16 mouse cellular contexts compared by ENCODE assay signal in the genomic region with DNA sequence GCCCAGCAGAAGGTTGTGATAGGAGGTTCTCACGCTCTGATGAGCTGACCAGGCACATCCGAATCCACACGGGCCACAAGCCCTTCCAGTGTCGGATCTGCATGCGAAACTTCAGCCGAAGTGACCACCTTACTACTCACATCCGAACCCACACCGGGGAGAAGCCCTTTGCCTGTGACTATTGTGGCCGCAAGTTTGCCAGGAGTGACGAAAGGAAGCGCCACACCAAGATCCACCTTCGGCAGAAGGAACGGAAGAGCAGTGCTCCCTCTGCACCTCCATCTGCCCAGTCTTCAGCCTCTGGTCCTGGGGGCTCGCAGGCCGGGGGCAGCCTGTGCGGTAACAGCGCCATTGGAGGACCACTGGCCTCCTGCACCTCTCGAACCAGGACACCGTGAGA. TPM values are rescaled to one million over a fixed set of nuclear protein-coding genes. Genes with fewer than 3 reads are reported as not detected.
DNase-seq lines count a peak whose midpoint lies in the region; ATAC-seq and TF ChIP-seq lines count a peak whose summit lies in the region.
"Had no signal": no experiment of that assay in that cellular context is flagged by ENCODE, and none has a peak within 500 bp of the region (broad histone marks: within the 10 kb centered on the region; RNA-seq: fewer than 3 reads in every experiment).

No protein-coding gene starts in this region.

- no peak for DNase-seq in forebrain, postnatal 0 days
- peak; percentile 42 for DNase-seq in hindbrain, embryonic 11.5 days (ENCODE audit: low spot score)
- DNase-seq in neural tube, embryonic 10.5 days (ENCODE audit: extremely low spot score, low spot score), result peak; percentile 35
- DNase-seq in spleen, postnatal 36 days (ENCODE audit: low spot score in 2 of 2), result no peak
- DNase-seq: cerebellum, adult 11 months; gastrocnemius, postnatal 25 days; liver, embryonic 13.5 days; lung, postnatal 14 days; spleen, adult 18-20 months had no signal

- H3K36me3 ChIP-seq in forebrain, embryonic 13.5 days (ENCODE audit: poor library complexity, severe bottlenecking), result 0 out of 2 replicates have a peak, but pooled peaks cover 5% of the 10 kb centered on the region
- no peaks in the 10 kb centered on the region for H3K36me3 ChIP-seq in forebrain, postnatal 0 days (ENCODE audit: insufficient read depth)
- no peaks in the 10 kb centered on the region for H3K36me3 ChIP-seq in hindbrain, embryonic 11.5 days (ENCODE audit: control insufficient read depth, insufficient read depth, low read length)
- no peaks in the 10 kb centered on the region for H3K36me3 ChIP-seq in hindbrain, embryonic 16.5 days (ENCODE audit: control insufficient read depth, insufficient read depth, low read length)
- peaks cover 3% of the 10 kb centered on the region; the same call in 1 of the 2 replicates for H3K36me3 ChIP-seq in neural tube, embryonic 15.5 days
- H3K36me3 ChIP-seq in neural tube, embryonic 12.5 days, result no peaks in the 10 kb centered on the region
- H3K36me3 ChIP-seq: intestine, embryonic 15.5 days had no signal

- no peak overlapping the region for H3K9ac ChIP-seq in forebrain, embryonic 13.5 days
- H3K9ac ChIP-seq in forebrain, postnatal 0 days, result no peak overlapping the region
- H3K9ac ChIP-seq in hindbrain, embryonic 11.5 days (ENCODE audit: low read depth, low read length), result no peak overlapping the region
- H3K9ac ChIP-seq in hindbrain, embryonic 16.5 days (ENCODE audit: low read depth, low read length), result no peak overlapping the region
- no peak overlapping the region for H3K9ac ChIP-seq in neural tube, embryonic 15.5 days (replicated peaks)
- H3K9ac ChIP-seq in neural tube, embryonic 12.5 days, result no peak overlapping the region
- H3K9ac ChIP-seq: intestine, embryonic 15.5 days; liver, embryonic 13.5 days had no signal

- no peak overlapping the region for H3K27ac ChIP-seq in forebrain, embryonic 13.5 days
- H3K27ac ChIP-seq in forebrain, postnatal 0 days (ENCODE audit: low read depth, low read length), result no peak overlapping the region
- no peak overlapping the region for H3K27ac ChIP-seq in hindbrain, embryonic 11.5 days (ENCODE audit: low read depth, low read length)
- H3K27ac ChIP-seq in hindbrain, embryonic 16.5 days (ENCODE audit: low read depth, low read length), result no peak overlapping the region
- no peak overlapping the region for H3K27ac ChIP-seq in neural tube, embryonic 15.5 days (replicated peaks)
- H3K27ac ChIP-seq in neural tube, embryonic 12.5 days, result no peak overlapping the region
- H3K27ac ChIP-seq: intestine, embryonic 15.5 days; liver, embryonic 13.5 days had no signal

- H3K27me3 ChIP-seq in forebrain, embryonic 13.5 days, result peaks cover 87% of the 10 kb centered on the region
- peaks cover 55% of the 10 kb centered on the region for H3K27me3 ChIP-seq in forebrain, postnatal 0 days (ENCODE audit: insufficient read depth, low read length)
- peaks cover 50% of the 10 kb centered on the region for H3K27me3 ChIP-seq in hindbrain, embryonic 11.5 days (ENCODE audit: control insufficient read depth, insufficient read depth, low read length)
- H3K27me3 ChIP-seq in hindbrain, embryonic 16.5 days (replicated peaks; ENCODE audit: control insufficient read depth, insufficient read depth, low read length), result peaks cover 47% of the 10 kb centered on the region
- peaks cover 72% of the 10 kb centered on the region for H3K27me3 ChIP-seq in neural tube, embryonic 15.5 days (replicated peaks)
- H3K27me3 ChIP-seq in neural tube, embryonic 12.5 days (replicated peaks), result peaks cover 70% of the 10 kb centered on the region

- peak overlapping the region; percentile 4; the same call in 1 of the 2 replicates for H3K4me3 ChIP-seq in forebrain, embryonic 13.5 days
- H3K4me3 ChIP-seq in forebrain, postnatal 0 days (ENCODE audit: low read depth, low read length), result no peak overlapping the region
- H3K4me3 ChIP-seq in hindbrain, embryonic 11.5 days (ENCODE audit: low read depth, low read length), result 0 out of 2 replicates have a peak overlapping the region, but pooled peaks have one; percentile 2
- H3K4me3 ChIP-seq in hindbrain, embryonic 16.5 days (ENCODE audit: low read length), result no peak overlapping the region
- no peak overlapping the region for H3K4me3 ChIP-seq in neural tube, embryonic 15.5 days (replicated peaks)
- H3K4me3 ChIP-seq in neural tube, embryonic 12.5 days, result peak overlapping the region; percentile 10
- H3K4me3 ChIP-seq: intestine, embryonic 15.5 days; liver, embryonic 13.5 days; myocyte had no signal

- peaks cover 36% of the 10 kb centered on the region for H3K4me1 ChIP-seq in forebrain, embryonic 13.5 days
- H3K4me1 ChIP-seq in forebrain, postnatal 0 days (ENCODE audit: insufficient read depth), result peaks cover 11% of the 10 kb centered on the region
- peaks cover 12% of the 10 kb centered on the region; the same call in 1 of the 2 replicates for H3K4me1 ChIP-seq in hindbrain, embryonic 11.5 days (replicated peaks; ENCODE audit: control insufficient read depth, insufficient read depth, low read length)
- H3K4me1 ChIP-seq in hindbrain, embryonic 16.5 days (ENCODE audit: control insufficient read depth, insufficient read depth, low read depth, low read length), result peaks cover 31% of the 10 kb centered on the region
- peaks cover 51% of the 10 kb centered on the region for H3K4me1 ChIP-seq in neural tube, embryonic 15.5 days
- H3K4me1 ChIP-seq in neural tube, embryonic 12.5 days, result peaks cover 38% of the 10 kb centered on the region

- 9% methylated on average over 19 of the region's 19 CpGs for WGBS in forebrain, embryonic 13.5 days
- WGBS in forebrain, postnatal 0 days, result 16% methylated on average over 19 of the region's 19 CpGs
- WGBS in hindbrain, embryonic 11.5 days, result 14% methylated on average over 19 of the region's 19 CpGs
- 15% methylated on average over 19 of the region's 19 CpGs for WGBS in hindbrain, embryonic 16.5 days
- 13% methylated on average over 19 of the region's 19 CpGs for WGBS in neural tube, embryonic 15.5 days
- 9% methylated on average over 19 of the region's 19 CpGs for WGBS in neural tube, embryonic 12.5 days

- no peaks in the 10 kb centered on the region for H3K9me3 ChIP-seq in forebrain, embryonic 13.5 days (replicated peaks)
- H3K9me3 ChIP-seq in forebrain, postnatal 0 days (ENCODE audit: low read length), result no peaks in the 10 kb centered on the region
- no peaks in the 10 kb centered on the region for H3K9me3 ChIP-seq in hindbrain, embryonic 11.5 days (ENCODE audit: control insufficient read depth, low read length)
- no peaks in the 10 kb centered on the region for H3K9me3 ChIP-seq in hindbrain, embryonic 16.5 days (ENCODE audit: control insufficient read depth, low read length)
- H3K9me3 ChIP-seq in neural tube, embryonic 15.5 days (replicated peaks), result no peaks in the 10 kb centered on the region
- no peaks in the 10 kb centered on the region for H3K9me3 ChIP-seq in neural tube, embryonic 12.5 days
- H3K9me3 ChIP-seq: intestine, embryonic 15.5 days; liver, embryonic 13.5 days had no signal

- 0 out of 2 replicates have a peak overlapping the region, but pooled peaks have one; percentile 5 for H3K4me2 ChIP-seq in forebrain, embryonic 13.5 days
- no peak overlapping the region for H3K4me2 ChIP-seq in forebrain, postnatal 0 days (ENCODE audit: low read depth)
- no peak overlapping the region; the same call in 1 of the 2 replicates for H3K4me2 ChIP-seq in hindbrain, embryonic 11.5 days (replicated peaks; ENCODE audit: low read depth, low read length)
- H3K4me2 ChIP-seq in hindbrain, embryonic 16.5 days (ENCODE audit: low read length), result no peak overlapping the region
- no peak overlapping the region; the same call in 1 of the 2 replicates for H3K4me2 ChIP-seq in neural tube, embryonic 15.5 days
- H3K4me2 ChIP-seq in neural tube, embryonic 12.5 days (replicated peaks), result peak overlapping the region; percentile 22; the same call in 1 of the 2 replicates
- H3K4me2 ChIP-seq: intestine, embryonic 15.5 days; liver, embryonic 13.5 days had no signal

- TF ChIP-seq CTCF in forebrain, postnatal 0 days (IDR thresholded peaks at IDR 0.05; ENCODE audit: low read depth), result no peak

- ATAC-seq in forebrain, embryonic 13.5 days, result no peak
- no peak for ATAC-seq in forebrain, postnatal 0 days
- ATAC-seq in hindbrain, embryonic 11.5 days (ENCODE audit: low FRiP score), result no peak
- no peak for ATAC-seq in hindbrain, embryonic 16.5 days
- ATAC-seq in neural tube, embryonic 15.5 days (ENCODE audit: low FRiP score), result no peak
- ATAC-seq in neural tube, embryonic 12.5 days (ENCODE audit: low FRiP score, low read depth), result no peak
- ATAC-seq: activated CD4-positive, CD25-positive, alpha-beta regulatory T cell, adult 4 months; intestine, embryonic 15.5 days had no signal

RNA-seq across cellular contexts. Expression of a gene that starts 5.3 kb away (rescaled TPM):
- polyA plus RNA-seq in forebrain, embryonic 13.5 days (2015; fragmentation: Nextera tagmentation; extraction: Ambion mirVana), result 0.08 and 0.10 TPM in 2 replicates
- total RNA-seq in forebrain, postnatal 0 days (2014; rRNA removed), result 1.3 and 2.5 TPM in 2 replicates
- 1.1 and 1.2 TPM in 2 replicates for polyA plus RNA-seq in forebrain, postnatal 0 days (2015; fragmentation: Nextera tagmentation; extraction: Ambion mirVana)
- 1.2 and 1.3 TPM in 2 replicates for polyA plus RNA-seq in hindbrain, embryonic 11.5 days (2014; fragmentation: Nextera tagmentation; extraction: Ambion mirVana)
- 1.4 and 1.8 TPM in 2 replicates for polyA plus RNA-seq in hindbrain, embryonic 16.5 days (2015; fragmentation: Nextera tagmentation; extraction: Ambion mirVana)
- polyA plus RNA-seq in neural tube, embryonic 15.5 days (2015; fragmentation: Nextera tagmentation; extraction: Ambion mirVana), result 1.1 and 1.4 TPM in 2 replicates
- 1.5 TPM in 2 replicates for polyA plus RNA-seq in neural tube, embryonic 12.5 days (2016; fragmentation: Nextera tagmentation; extraction: Ambion mirVana)

RNA-seq across cellular contexts. Expression of a gene that starts 8.2 kb away (rescaled TPM):
- 56.1 and 57.2 TPM in 2 replicates for polyA plus RNA-seq in forebrain, embryonic 13.5 days (2015; fragmentation: Nextera tagmentation; extraction: Ambion mirVana)
- 51.9 and 52.6 TPM in 2 replicates for total RNA-seq in forebrain, postnatal 0 days (2014; rRNA removed)
- 58.0 and 59.5 TPM in 2 replicates for polyA plus RNA-seq in forebrain, postnatal 0 days (2015; fragmentation: Nextera tagmentation; extraction: Ambion mirVana)
- 87.4 and 88.3 TPM in 2 replicates for polyA plus RNA-seq in hindbrain, embryonic 11.5 days (2014; fragmentation: Nextera tagmentation; extraction: Ambion mirVana)
- polyA plus RNA-seq in hindbrain, embryonic 16.5 days (2015; fragmentation: Nextera tagmentation; extraction: Ambion mirVana), result 83.2 and 91.0 TPM in 2 replicates
- 83.1 and 88.3 TPM in 2 replicates for polyA plus RNA-seq in neural tube, embryonic 15.5 days (2015; fragmentation: Nextera tagmentation; extraction: Ambion mirVana)
- 78.0 and 81.2 TPM in 2 replicates for polyA plus RNA-seq in neural tube, embryonic 12.5 days (2016; fragmentation: Nextera tagmentation; extraction: Ambion mirVana)

Comparison
In these comparisons a context has a peak if more than half of its experiments do, and no peak if none do; other contexts are left out.
1. H3K4me2 ChIP-seq: peak in forebrain, embryonic 13.5 days (single experiment) and neural tube, embryonic 12.5 days (single experiment); none in forebrain, postnatal 0 days (single experiment), hindbrain, embryonic 11.5 days (single experiment), hindbrain, embryonic 16.5 days (single experiment) and neural tube, embryonic 15.5 days (single experiment).
2. H3K4me3 ChIP-seq: peak in forebrain, embryonic 13.5 days (single experiment), hindbrain, embryonic 11.5 days (single experiment) and neural tube, embryonic 12.5 days (single experiment); none in forebrain, postnatal 0 days (single experiment), hindbrain, embryonic 16.5 days (single experiment) and neural tube, embryonic 15.5 days (single experiment).
3. DNase-seq: peak in hindbrain, embryonic 11.5 days (single experiment) and neural tube, embryonic 10.5 days (single experiment); none in forebrain, postnatal 0 days (single experiment) and spleen, postnatal 36 days (0 of 2).